Mouse (Mus musculus): ENCODE data around the gene Pou6f1.
"Not testable (repeated sequence)": the region's sequence is repeated elsewhere in the genome, so short reads cannot be mapped to it uniquely, and the experiment has no call there.

Gene Pou6f1

DNA sequence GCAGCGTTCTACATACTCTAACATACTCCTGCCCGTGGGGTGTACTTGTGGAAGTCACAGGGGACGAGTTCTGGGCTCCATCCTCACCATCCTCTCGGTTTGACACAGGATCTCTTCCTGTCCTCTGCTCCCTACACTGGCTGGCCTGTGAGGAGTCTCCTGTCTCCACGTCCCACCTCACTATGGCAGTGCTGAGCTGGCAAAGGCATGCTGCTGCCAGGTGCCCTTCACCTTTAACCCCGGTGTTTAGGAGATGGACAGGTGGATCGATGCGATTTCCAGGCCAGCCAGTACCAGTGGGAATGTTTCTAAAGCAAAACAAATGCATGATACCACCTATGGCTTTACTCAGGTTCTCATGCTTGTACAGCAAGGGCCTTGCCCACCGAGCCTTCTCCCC lies 24.0 kb upstream of the Pou6f1 start:
- in situ Hi-C loops (cut with MboI; ENCODE audit: low pct_unique_long_range_greater_than_20kb in 1 of 2, low sequenced_read_pairs in 2 of 2, unreplicated experiment in 1 of 2): no loop called here

DNA sequence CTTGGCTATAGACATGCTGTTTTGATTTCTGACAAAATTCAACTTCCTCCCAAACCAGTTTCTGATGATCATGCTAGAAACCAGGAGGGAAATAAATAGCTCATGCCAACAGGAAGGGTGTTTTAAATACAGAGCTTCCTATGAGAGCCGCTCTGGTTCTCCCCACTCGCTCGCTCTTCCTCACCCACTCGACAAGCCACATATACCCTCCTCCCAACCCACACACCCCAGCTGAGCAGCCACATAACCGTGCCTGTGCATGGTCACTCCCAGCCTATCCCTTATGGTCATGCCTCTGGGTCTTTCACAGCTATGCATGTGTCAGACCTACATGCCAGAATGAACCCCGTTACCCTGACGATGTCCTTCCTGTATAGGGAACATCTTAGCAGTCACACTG lies 22.4 kb upstream of the Pou6f1 start:
- in situ Hi-C loops (cut with MboI; ENCODE audit: low pct_unique_long_range_greater_than_20kb in 1 of 2, low sequenced_read_pairs in 2 of 2, unreplicated experiment in 1 of 2): no loop called here

DNA sequence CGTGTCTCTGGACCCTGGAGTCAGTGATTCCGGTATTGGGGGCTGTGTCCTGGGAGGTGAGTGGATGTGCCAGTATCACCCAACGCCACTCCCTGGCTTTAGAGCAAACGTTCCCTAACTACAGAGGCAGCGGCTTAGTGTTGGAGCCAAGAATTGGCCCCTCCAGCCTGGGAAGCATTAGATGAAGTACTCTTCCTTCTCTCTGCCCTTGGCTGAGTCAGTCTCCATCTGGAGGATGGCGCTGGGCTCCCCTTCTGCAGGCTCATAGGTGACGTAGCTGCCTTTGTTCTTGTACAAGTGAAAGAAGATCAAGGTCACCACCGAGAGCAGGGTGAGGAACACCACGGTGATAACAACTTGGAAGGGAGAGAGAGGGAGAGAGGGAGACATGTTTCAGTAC lies 21.9 kb upstream of the Pou6f1 start:
- in situ Hi-C loops (cut with MboI; ENCODE audit: low pct_unique_long_range_greater_than_20kb in 1 of 2, low sequenced_read_pairs in 2 of 2, unreplicated experiment in 1 of 2): not testable (repeated sequence)

DNA sequence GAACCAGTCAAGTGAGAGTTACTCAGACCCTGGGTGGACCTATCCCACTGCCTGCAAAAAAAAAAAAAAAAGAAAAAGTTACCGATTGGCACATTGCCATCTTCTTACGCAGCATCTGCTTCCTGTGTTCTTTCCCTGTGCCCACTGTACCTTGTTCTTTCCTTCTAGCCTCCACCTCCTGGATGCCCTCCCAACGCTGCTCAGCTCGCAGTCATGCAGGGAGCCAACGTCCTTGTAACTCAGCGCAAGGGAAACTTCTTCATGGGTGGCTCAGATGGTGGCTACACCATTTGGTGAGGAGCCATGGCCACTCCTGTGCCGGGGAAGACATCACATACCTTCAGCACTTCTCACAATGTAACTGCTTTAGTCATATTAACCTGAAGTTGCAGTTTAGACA lies 19.4 kb upstream of the Pou6f1 start:
- in situ Hi-C loops (cut with MboI; ENCODE audit: low pct_unique_long_range_greater_than_20kb in 1 of 2, low sequenced_read_pairs in 2 of 2, unreplicated experiment in 1 of 2): no loop called here

DNA sequence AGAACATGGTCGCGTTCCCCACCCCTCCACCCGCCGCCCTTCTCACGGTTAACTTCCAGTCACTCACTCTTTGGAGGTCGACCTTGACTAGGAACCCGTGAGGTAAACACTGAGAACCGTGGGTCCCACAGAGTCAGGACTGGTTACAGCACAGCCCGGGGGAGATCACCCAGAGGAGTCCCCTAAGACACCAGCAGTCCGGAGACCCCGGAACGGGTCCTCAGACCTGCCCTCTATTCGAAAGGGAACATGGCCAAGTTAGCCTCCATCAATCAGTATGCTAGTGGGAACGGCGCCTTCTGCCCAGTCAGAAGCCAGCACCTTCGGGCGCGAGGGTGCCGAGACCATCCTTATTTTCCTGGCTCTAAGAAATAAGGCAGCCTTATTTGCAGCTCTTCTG lies 16.4 kb upstream of the Pou6f1 start:
- in situ Hi-C loops (cut with MboI; ENCODE audit: low pct_unique_long_range_greater_than_20kb in 1 of 2, low sequenced_read_pairs in 2 of 2, unreplicated experiment in 1 of 2): no loop called here

DNA sequence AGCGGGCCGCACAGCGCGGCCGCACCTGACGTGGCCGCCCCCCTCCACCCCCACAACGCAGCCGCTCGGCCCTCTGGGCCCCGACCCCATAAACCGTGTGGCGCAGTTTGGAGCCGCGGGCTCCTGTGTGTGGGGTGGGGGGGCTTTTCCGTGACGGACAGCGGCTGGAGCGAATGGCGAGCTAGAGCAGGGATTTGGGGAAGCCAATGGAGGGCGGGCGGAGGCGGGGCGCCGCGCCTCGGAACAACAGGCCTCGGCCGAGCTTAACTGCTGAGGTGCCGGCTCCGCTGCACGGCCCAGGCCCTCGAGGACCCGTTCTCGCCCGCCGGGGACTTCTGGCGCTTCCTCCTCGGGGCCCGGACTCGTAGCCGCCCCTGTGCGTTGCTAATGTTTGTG lies 16.0 kb upstream of the Pou6f1 start:
- in situ Hi-C loops (cut with MboI; ENCODE audit: low pct_unique_long_range_greater_than_20kb in 1 of 2, low sequenced_read_pairs in 2 of 2, unreplicated experiment in 1 of 2): no loop called here

DNA sequence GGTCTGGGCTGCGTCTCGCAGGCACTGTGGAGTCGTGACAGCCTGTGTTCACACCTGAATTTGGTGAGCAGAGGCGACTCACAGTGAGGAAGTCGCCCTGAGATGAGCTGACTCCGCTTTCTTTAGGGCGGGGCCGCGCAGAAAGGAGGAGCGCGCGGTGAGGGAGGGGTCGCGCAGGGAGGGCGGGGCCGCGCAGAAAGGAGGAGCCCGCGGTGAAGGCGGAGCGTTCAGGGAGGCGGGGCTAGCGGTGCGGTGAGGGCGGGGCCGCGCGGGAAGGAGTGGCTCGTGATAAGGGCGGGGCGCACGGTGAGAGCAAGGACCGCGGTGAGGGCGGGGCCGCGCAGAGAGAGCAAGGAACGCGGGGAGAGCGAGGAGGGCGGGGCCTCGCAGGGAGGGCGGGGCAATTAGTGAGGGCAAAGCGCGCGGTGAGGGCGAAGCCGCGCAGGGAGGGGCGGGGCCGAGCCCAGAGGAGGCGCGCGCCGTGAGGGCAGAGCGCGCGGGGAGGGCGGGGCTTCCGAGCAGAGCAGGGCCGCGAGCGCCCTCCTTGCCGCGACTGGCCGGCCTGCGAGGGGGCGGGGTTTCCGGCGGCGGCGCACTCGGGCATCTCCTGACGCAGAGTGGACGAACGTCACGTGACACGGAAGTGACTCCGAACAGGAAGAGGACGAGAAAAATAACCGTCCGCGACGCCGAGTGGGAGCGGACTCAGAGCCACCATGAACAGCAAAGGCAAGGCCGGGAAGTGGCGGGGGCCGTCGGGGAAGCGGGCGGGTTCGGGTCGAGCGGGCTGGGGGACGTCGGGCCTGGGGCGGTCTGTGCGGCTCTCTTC lies 15.4 kb upstream of the Pou6f1 start, which contains the start of gene Dazap2:
Dazap2 (plus strand) TSS at position 354 of the 829 bp plus-strand sequence.
- in situ Hi-C loops (cut with MboI; ENCODE audit: low pct_unique_long_range_greater_than_20kb in 1 of 2, low sequenced_read_pairs in 2 of 2, unreplicated experiment in 1 of 2): loop anchor here (5.0 kb wide), 1 partner anchor 153 kb away; no protein-coding TSS in a partner anchor

DNA sequence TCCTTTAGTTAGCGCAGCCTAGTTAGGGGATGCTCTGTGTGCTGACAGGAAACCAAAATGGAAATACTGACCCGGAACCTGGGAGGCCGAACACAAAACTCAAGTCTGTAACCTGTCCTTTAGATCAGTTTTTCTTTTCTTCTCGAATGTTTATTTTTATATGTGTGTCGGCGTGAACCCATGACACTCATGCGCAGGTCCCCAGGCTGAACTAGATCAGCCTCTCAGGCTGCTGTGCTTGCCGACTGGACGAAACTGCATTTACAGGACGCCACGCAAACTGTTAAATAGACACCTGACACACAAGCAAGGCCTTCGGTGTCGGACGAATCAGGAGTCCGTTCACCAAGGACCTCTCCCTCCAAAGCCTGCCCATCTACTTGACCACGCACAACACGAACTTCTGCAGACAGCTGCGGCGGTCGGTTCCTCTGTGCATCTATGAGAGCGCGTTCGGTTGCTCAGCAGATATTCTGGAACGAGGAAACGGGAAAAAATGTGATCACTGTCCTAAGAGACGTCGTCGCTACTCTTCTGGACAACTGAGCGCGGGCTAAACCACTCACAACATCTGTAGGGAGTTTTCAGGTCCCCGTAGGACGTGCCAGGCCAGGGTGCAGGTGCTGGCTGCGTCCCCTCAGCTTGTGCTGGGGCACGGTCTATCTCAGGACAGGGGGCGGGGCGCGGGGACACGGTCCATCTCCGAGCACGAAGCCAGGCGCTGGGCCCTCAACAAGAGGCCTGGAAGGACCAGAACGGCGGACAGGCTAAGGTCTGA lies 14.6 kb upstream of the Pou6f1 start:
- in situ Hi-C loops (cut with MboI; ENCODE audit: low pct_unique_long_range_greater_than_20kb in 1 of 2, low sequenced_read_pairs in 2 of 2, unreplicated experiment in 1 of 2): loop anchor here (5.0 kb wide), 1 partner anchor 152 kb away; no protein-coding TSS in a partner anchor

DNA sequence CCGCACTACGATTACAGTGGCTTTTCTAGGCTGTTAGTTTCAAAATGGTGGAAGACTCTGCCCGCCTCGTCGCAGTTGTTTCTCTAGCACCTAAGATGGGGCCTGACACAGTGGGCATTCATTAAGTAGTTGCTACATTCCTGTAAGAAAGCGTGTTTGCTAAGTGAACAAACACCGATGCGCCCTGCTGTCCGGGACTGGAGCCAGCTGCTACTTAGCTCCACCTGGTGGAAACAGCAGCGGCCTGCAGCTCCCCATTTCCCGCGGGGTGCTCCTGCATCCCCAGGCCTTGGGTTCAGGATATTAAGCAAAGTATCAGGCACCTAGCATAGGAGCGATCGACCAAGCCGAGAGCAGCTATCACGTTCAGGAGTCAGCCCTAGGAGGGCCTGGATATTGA lies 13.8 kb upstream of the Pou6f1 start:
- in situ Hi-C loops (cut with MboI; ENCODE audit: low pct_unique_long_range_greater_than_20kb in 1 of 2, low sequenced_read_pairs in 2 of 2, unreplicated experiment in 1 of 2): loop anchor here (5.0 kb wide), 1 partner anchor 151 kb away; no protein-coding TSS in a partner anchor

DNA sequence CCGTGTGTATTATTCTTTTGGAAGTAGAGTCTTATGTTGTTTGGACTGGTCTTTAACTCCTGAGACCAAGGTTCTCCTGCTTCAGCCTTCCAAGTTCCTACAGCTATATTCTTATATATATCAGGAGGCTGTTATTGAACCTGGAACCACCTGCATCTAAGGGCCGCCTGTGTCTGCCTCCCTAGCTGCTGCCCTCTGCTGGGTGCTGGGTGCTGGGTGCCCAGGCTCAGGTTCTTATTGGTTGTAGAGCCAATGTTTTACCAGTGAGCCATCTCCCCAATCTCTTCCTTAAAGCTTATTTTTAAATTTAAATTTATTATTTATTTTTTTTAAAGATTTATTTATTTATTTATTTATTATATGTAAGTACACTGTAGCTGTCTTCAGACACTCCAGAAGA lies 12.6 kb upstream of the Pou6f1 start:
- in situ Hi-C loops (cut with MboI; ENCODE audit: low pct_unique_long_range_greater_than_20kb in 1 of 2, low sequenced_read_pairs in 2 of 2, unreplicated experiment in 1 of 2): loop anchor here (5.0 kb wide), 1 partner anchor 150 kb away; no protein-coding TSS in a partner anchor

DNA sequence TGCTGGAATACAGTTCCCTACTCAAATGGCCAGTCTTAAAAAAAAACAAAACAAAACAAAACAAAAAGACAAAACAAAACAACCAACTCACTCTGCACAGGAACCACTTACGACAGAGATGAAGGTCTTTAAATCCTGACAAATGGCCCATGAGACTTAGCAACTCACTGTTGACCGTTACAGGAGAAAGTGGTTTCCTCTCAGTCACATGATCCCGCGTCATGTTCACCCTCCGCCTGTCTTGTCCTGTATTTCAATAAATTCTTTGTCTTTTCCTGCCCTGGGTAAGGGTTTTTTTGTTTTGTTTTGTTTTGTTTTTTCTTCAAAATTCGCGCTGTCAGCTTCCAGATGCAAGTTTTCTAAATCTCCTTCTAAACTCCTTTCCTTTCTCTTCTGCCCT lies 12.2 kb upstream of the Pou6f1 start:
- in situ Hi-C loops (cut with MboI; ENCODE audit: low pct_unique_long_range_greater_than_20kb in 1 of 2, low sequenced_read_pairs in 2 of 2, unreplicated experiment in 1 of 2): loop anchor here (5.0 kb wide), 1 partner anchor 150 kb away; no protein-coding TSS in a partner anchor

DNA sequence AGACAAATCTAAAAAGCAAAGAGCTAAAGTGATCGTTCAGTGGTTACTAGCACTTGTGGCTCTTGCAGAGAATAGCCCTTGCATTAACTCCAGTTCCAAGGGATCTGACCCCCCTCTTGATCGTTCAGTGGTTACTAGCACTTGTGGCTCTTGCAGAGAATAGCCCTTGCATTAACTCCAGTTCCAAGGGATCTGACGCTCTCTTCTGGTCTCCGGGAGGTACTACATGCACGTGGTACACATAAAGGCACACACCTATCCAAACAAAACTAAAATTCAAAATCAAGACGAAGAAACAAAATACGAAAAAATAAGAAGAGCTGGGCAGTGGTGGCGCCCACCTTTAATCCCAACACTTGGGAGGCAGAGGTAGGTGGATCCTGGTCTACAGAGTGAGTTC lies 6.9 kb upstream of the Pou6f1 start:
- in situ Hi-C loops (cut with MboI; ENCODE audit: low pct_unique_long_range_greater_than_20kb in 1 of 2, low sequenced_read_pairs in 2 of 2, unreplicated experiment in 1 of 2): not testable (repeated sequence)

DNA sequence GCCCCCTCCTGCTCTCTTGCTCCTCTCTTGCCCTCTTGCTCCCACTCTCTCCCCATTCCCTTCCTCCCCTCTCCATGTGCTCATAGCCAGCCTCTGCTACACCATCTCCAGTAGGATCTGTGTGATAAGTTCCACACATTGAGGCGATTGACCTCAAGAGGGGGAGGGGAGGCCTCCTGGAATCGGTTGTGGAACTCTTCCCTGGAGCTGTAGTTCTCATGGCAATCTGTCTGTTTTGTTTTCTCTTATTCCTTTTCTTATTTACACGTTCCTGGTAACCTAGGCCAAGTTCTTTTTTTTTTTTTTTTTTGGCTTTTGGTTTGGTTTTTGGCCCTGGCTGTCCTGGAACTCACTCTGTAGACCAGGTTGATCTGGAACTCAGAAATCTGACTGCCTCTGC lies 1.9 kb upstream of the Pou6f1 start:
- in situ Hi-C loops (cut with MboI; ENCODE audit: low pct_unique_long_range_greater_than_20kb in 1 of 2, low sequenced_read_pairs in 2 of 2, unreplicated experiment in 1 of 2): no loop called here

DNA sequence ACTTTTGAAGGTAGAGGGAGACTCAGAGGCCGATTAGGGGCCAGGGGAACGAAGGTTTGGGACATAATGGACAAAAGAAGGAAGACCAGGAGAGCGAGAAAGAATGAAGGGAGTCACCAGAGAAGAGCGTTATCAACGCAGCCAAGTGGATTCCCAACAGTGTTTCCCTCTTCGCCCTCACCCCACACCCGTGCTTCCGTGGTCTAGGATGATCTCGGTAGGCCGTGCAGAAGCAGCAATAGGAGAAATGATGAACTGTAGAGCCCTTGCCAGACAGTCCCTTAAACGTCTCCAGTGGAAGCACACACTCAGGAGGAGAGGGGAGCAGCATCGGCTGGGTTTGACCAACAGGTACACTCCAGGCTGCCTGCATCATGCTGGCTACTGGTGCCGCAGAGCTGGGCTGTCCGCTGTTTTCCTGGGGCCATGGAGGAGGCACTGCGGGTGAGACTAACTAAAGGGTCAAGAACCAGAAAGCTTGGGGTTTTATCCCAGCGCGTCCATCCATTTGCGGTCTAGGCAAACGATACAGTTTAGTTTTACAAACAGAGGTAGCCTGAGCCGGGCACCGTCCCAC lies 1.0 kb upstream of the Pou6f1 start:
- in situ Hi-C loops (cut with MboI; ENCODE audit: low pct_unique_long_range_greater_than_20kb in 1 of 2, low sequenced_read_pairs in 2 of 2, unreplicated experiment in 1 of 2): no loop called here

DNA sequence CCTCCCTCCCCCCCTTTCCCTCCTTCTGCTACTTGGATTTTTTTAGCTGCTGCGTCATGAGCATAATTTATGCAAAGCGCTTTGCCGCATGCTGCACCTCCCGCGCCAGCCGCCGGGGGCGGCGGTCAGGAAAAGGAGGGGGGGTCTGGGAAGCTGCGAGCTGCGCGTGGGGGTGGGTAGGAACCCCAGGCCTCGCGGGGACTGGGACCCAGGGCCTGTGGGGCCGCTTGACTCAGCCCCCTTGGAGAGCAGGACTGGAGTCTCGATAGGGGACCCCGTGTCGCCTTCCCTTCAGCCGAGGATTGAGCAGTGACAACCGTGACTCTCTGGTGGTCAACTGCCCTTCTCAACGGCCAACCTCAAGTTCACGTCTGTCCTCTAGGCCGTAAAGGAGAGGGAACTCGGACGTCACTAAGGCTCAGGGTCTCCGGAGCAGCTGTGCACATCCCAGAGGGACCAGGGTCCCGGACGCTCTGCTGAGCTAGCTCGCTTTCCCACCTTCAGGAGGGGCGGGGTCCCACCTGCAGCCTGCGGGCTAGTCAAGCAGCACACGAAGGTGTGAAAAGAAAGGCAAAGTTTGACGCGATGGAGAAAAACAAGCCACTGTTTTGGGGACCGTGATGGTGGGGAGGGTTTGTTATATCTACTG lies 387 bp upstream of the Pou6f1 start:
- in situ Hi-C loops (cut with MboI; ENCODE audit: low pct_unique_long_range_greater_than_20kb in 1 of 2, low sequenced_read_pairs in 2 of 2, unreplicated experiment in 1 of 2): no loop called here

DNA sequence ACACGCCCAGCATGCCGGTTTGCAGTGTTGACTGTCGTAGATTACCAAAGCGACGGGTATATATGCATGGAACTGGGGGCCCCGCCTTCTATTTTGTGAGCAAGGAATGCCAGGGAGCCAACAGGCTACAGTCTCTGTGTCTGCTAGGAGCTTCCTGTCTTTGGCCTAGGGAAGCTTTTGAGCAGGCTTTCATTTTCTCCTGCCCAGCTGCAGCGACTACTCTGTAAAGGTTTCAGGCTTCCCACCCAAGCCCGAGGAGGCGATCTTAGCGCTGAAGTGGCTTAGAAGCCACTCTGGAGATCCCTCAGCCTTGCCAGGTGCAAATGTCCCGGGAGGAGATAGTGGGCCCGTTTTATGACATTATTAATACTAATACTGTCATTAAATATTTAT lies 905 bp downstream of the Pou6f1 start:
- in situ Hi-C loops (cut with MboI; ENCODE audit: low pct_unique_long_range_greater_than_20kb in 1 of 2, low sequenced_read_pairs in 2 of 2, unreplicated experiment in 1 of 2): no loop called here

DNA sequence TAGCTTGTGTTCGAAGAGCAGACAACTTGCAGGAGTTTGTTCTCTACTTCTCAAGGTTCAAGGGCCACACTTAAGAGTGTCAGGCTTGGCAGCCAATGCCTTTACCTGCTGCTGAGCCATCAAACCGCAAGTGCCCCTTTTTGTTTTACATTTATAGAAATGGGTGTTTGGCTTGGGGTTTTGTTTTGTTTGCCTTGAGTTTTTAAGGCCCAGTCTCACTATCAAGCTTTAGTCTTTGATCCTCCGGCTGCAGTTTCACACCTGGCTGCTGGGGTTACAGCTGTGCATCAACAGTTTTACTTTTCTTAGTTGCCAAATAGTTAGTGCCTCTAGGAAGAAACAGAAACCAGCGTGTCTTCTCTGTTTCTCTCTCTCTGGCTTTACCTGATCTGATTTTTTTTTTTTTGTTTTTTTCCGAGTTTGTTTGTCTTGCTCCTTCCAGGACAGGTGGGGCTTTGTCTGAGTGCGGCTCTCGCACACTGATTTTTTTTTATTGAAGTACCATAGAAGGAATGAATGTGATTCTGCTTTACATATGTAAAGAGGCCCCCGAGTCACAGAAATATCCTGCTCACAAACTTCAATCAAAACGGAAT lies 1.4 kb downstream of the Pou6f1 start:
- in situ Hi-C loops (cut with MboI; ENCODE audit: low pct_unique_long_range_greater_than_20kb in 1 of 2, low sequenced_read_pairs in 2 of 2, unreplicated experiment in 1 of 2): no loop called here

DNA sequence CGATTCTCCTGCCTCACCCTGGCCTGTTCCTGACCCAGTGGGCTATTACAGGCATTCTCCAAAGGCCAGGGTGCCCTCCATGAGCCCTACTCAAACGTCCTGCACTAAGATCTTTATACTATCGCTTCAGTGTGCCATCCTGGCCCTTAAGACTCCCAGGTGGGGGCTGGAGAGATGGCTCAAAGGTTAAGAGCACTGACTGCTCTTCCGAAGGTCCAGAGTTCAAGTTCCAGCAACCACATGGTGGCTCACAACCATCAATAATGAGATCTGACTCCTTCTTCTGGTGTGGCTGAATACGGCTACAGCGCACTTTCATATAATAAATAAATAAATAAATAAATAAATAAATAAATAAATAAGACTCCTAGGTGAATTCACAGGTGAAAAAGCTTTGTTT lies 7.0 kb downstream of the Pou6f1 start:
- in situ Hi-C loops (cut with MboI; ENCODE audit: low pct_unique_long_range_greater_than_20kb in 1 of 2, low sequenced_read_pairs in 2 of 2, unreplicated experiment in 1 of 2): no loop called here

All from mouse embryonic stem cell (cell line).